Comparison of ENCODE assay signal across 7 mouse cellular contexts in genomic region chr12:59011844-59012709, GRCm38 (mm10). TPM values are rescaled to one million over a fixed set of nuclear protein-coding genes. Genes with fewer than 3 reads are reported as not detected.
A peak's percentile ranks its signal among the peaks of the same experiment; 100 is the strongest.
DNase-seq lines count a peak whose midpoint lies in the region; ATAC-seq lines count a peak whose summit lies in the region.

Gene Sec23a, minus strand, starts transcription at chr12:59012017.

- H3K4me1 ChIP-seq in embryonic facial prominence, embryonic 10.5 days = peaks cover 25% of the 10 kb centered on the region
- peaks cover 8% of the 10 kb centered on the region for H3K4me1 ChIP-seq in limb, embryonic 10.5 days
- peaks cover 32% of the 10 kb centered on the region for H3K4me1 ChIP-seq in midbrain, embryonic 13.5 days (replicated peaks)

- DNase-seq in adrenal gland, postnatal 10 days = peak; percentile 99
- DNase-seq in embryonic facial prominence, embryonic 10.5 days (ENCODE audit: low spot score) = peak; percentile 99
- DNase-seq in kidney, adult 11 months = peak; percentile 99
- DNase-seq in limb, embryonic 10.5 days (ENCODE audit: low spot score) = peak; percentile 99
- DNase-seq in spleen, adult 12 weeks (ENCODE audit: low spot score) = peak; percentile 99

- peaks cover 29% of the 10 kb centered on the region for H3K36me3 ChIP-seq in embryonic facial prominence, embryonic 10.5 days (replicated peaks)
- peaks cover 29% of the 10 kb centered on the region for H3K36me3 ChIP-seq in limb, embryonic 10.5 days
- H3K36me3 ChIP-seq in midbrain, embryonic 13.5 days = peaks cover 5% of the 10 kb centered on the region; the same call in 1 of the 2 replicates

- peak; percentile 83 for ATAC-seq in granulocyte monocyte progenitor cell, adult 5-6 weeks (replicated peaks; ENCODE audit: poor library complexity, severe bottlenecking)
- ATAC-seq in midbrain, embryonic 13.5 days = peak; percentile 98

- WGBS in embryonic facial prominence, embryonic 10.5 days = 1% methylated on average over 48 of the region's 48 CpGs
- under 1% methylated on average over 48 of the region's 48 CpGs for WGBS in limb, embryonic 10.5 days
- under 1% methylated on average over 48 of the region's 48 CpGs for WGBS in midbrain, embryonic 13.5 days

- H3K9ac ChIP-seq in midbrain, embryonic 13.5 days (replicated peaks) = peak within 1 kb of the TSS; percentile 90

- H3K4me3 ChIP-seq in embryonic facial prominence, embryonic 10.5 days = peak within 1 kb of the TSS; percentile 85
- H3K4me3 ChIP-seq in limb, embryonic 10.5 days = peak within 1 kb of the TSS; percentile 82
- H3K4me3 ChIP-seq in midbrain, embryonic 13.5 days (replicated peaks) = peak within 1 kb of the TSS; percentile 86

- H3K27me3 ChIP-seq in embryonic facial prominence, embryonic 10.5 days (replicated peaks; ENCODE audit: low read depth, poor library complexity, severe bottlenecking) = no peaks in the 10 kb centered on the region
- no peaks in the 10 kb centered on the region for H3K27me3 ChIP-seq in limb, embryonic 10.5 days (ENCODE audit: low read depth, poor library complexity, severe bottlenecking)
- no peaks in the 10 kb centered on the region for H3K27me3 ChIP-seq in midbrain, embryonic 13.5 days

- no peaks in the 10 kb centered on the region for H3K9me3 ChIP-seq in embryonic facial prominence, embryonic 10.5 days
- H3K9me3 ChIP-seq in limb, embryonic 10.5 days (replicated peaks) = no peaks in the 10 kb centered on the region
- H3K9me3 ChIP-seq in midbrain, embryonic 13.5 days = no peaks in the 10 kb centered on the region

- H3K27ac ChIP-seq in embryonic facial prominence, embryonic 10.5 days (replicated peaks) = peak within 1 kb of the TSS; percentile 90
- H3K27ac ChIP-seq in limb, embryonic 10.5 days = peak within 1 kb of the TSS; percentile 92
- peak within 1 kb of the TSS; percentile 91 for H3K27ac ChIP-seq in midbrain, embryonic 13.5 days

- H3K4me2 ChIP-seq in midbrain, embryonic 13.5 days (replicated peaks) = peak within 1 kb of the TSS; percentile 86

RNA-seq across cellular contexts. Expression of gene Sec23a, which starts in this region (rescaled TPM):
- 10 to 100 TPM; 45.3 to 45.6 TPM for total RNA-seq in adrenal gland, postnatal 10 days (2021)
- 59.8 and 60.5 TPM in 2 replicates for polyA plus RNA-seq in embryonic facial prominence, embryonic 10.5 days (2016; fragmentation: Nextera tagmentation; extraction: Ambion mirVana)
- 12.5 and 14.4 TPM in 2 replicates for total RNA-seq in granulocyte monocyte progenitor cell, adult 5-6 weeks (2014; fragmentation: Nextera tagmentation)
- total RNA-seq in granulocyte monocyte progenitor cell, adult 5-6 weeks (2017) = 20.9 and 23.7 TPM in 2 replicates
- polyA plus RNA-seq in limb, embryonic 10.5 days (2016; fragmentation: Nextera tagmentation; extraction: Ambion mirVana) = 50.4 and 74.2 TPM in 2 replicates
- polyA plus RNA-seq in midbrain, embryonic 13.5 days (2015; fragmentation: Nextera tagmentation; extraction: Ambion mirVana) = 104 and 107 TPM in 2 replicates

Comparison
In these comparisons a context has a peak if more than half of its experiments do, and no peak if none do; other contexts are left out.
1. Peak in every context shown above with its lines: DNase-seq, ATAC-seq, H3K4me3 ChIP-seq and H3K27ac ChIP-seq.